Mouse (Mus musculus) mesoderm, embryonic 11.5 days (tissue): Measurements from ENCODE around the gene Elf2.

Source experiments
- DNase-seq: peaks from one replicate; pipeline ENCODE4 v3.0.0-alpha.2; 2012; ENCODE audit warnings: low read depth, low spot score

The Elf2 gene

DNA sequence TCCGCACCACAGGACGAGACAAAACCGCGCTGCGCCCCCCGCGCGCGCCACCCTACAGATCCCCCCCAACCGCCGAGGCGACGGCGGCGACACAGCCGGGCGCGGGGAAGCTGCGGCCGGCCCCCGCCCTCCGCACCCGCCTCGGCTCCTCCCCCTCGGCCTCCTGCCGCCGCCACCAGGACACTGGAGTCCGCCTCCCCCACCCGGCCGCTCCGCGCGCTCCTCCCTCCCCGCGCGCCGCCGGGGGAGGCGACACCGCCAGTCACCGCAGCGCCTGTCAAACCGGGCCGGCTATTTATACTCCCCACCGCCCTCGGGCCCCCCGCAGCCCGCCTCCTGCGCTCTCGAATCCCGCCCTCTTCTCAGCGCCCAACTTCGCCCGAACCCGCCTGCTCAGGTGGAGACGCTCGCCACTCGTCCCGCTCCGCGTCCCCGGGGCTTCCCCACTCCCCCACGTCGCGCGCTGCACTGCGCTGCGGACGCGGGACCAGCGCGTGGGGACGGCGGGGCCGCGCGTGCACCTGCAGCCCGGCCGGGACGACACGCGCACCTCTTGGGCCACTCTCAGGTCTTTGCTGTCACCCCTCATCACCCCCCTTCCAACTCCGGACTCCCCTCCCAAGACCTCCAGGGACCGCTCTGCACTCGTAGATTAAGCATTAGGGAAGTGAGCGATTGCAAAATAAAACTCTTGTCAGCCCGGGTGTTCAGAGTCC, at the start of gene Elf2:
Elf2 (minus strand) TSS at position 112 of the 716 bp plus-strand sequence.
- peak; percentile 88 for DNase-seq

GRCm38 (mm10) chr3:51388904-51389303, 48.4 kb upstream of the Elf2 start:
- peak; percentile 22 for DNase-seq

GRCm38 (mm10) chr3:51387868-51388381, 47.5 kb upstream of the Elf2 start:
- DNase-seq, result no peak

GRCm38 (mm10) chr3:51387134-51387451, 46.6 kb upstream of the Elf2 start:
- DNase-seq, result no peak

DNA sequence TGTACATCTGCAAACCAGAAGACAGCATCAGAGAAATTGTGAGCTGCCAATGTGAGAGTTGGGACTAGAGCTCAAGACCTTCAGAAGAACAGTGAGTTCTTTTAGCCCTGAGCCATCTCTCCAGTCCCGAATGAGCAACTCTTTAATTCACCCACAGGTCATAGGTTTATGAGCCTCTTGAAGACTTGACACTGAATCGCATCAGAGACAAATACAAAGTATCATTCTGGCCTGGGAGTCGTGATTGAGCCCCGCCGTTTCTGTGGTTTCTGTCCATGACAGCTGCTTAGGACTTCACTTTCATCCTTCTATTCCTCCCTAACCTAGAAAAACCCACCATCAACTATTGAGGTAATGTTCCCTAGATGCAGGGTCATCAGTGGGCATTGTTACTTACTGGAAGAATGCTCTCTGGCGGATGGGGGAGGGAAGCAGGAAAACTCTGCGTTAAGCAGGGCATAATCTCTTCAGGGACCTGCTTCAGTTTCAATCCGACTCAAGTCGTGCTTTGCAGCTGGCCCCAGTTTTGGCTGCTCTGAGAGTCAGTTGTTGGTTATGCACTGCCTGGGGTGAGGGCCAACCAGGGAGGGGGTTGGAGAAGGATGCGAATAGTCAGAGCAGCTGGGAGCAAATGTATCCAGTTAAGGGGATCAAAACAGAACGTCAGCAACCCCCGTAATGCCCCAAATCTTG, 46.1 kb upstream of the Elf2 start:
- no peak for DNase-seq

DNA sequence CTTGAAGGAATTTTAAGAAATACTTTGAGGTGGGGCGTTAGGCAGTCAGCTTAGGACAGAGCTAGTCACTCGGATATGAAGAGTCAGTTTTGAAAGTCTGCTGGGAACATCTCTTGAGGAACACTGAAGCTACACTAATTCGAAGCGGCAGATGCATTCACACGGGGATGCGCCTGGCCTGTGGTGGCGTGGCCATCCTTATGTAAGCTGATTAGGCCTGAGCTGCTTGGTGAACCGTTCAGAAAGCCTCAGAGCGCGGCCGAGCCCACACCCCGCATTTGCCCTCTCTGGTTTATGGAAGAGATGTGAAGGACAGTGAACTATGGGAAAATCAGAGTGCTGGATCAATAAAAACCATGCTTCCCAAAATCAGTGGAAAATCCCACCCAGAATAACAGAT, 42.9 kb upstream of the Elf2 start:
- DNase-seq, result no peak

GRCm38 (mm10) chr3:51380660-51381014, 40.2 kb upstream of the Elf2 start:
- DNase-seq, result no peak

DNA sequence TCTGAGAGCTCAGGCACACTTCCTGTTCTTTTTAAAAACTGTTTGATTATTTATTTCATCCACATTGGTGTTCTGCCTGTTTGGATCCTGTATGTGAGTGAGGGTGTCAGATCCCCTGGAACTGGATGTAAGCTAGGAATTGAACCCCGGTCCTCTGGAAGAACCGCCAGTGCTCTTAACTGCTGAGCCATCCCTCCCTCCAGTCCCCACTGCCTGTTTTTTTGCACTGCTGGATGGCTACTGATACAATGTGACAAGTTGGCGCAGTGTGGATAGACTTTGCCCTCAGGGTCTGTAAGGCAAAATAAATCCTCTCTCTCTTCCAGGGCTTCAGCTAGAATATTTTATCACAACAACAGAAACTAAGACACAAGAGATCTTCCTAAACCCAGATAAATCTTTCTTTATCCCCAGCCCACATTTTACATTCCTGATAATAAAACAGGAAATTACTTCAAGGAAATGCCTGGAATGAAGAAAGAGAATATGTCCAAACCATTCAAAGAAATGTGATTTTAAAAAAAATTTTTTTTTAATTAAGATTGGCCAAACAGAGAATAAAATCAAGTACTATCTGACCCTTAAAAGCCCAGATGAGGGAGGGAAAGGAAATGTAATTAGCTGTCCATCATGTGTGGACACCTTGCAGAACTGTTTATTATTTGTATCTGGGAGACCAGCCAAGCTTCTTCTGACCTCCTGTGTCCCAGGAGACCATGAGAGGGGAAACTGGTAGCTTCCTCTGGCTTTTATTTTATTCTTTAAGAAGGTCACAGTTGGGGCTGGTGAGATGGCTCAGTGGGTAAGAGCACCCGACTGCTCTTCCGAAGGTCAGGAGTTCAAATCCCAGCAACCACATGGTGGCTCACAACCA, 39.6 kb upstream of the Elf2 start:
- DNase-seq, result no peak

DNA sequence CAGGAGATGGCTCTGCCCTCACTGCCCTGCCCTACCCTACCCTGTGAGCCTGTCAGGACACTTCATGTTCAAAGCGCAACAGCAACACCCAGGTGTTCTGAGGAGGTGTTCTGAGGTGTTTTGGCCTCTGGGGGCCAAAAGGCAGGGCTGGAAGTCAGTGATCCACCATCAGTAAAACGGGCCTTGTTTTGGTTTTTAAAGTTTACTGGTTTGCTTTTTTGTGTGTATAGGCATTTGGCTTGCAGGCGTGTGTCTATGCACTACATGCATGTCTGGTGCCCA, 38.1 kb upstream of the Elf2 start:
- no peak for DNase-seq

DNA sequence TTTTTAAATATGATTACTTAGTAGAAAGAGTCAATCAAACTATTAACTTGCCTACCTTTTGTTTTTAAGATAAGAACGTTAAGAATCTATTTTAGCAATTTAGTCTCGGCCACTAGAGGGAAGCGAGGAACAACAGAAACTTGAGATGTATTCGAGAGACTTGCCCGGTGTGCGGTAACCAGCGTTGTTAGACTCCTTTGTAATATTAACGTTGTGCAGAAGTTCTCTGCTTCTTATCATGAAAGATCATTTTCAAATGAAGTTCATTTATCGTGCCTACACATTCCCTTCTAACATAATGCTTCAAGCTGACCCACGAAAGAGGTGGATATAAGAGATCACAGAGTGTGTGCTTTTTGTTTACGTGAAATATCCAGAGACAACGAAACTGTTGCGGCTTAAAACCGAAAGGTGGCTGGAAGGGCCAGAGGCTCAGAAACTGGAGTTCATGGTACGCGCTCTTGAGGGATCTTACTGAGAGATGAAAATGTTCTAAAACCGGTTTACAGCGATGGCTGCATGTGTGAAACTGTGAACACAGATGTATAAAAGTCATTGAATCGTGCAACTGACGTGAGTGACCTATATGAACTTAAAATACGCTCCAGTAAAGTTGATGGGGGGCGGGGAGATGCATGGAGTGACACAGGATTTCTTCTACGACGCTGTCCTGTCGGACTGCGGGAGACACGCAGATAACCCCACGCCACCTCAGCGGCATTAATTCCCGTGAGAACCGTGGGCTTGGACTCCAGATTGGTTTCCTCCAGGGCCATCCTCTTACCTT, 37.6 kb upstream of the Elf2 start:
- DNase-seq, result no peak

GRCm38 (mm10) chr3:51375307-51376265, 35.1 kb upstream of the Elf2 start:
- DNase-seq, result peak; percentile 60

DNA sequence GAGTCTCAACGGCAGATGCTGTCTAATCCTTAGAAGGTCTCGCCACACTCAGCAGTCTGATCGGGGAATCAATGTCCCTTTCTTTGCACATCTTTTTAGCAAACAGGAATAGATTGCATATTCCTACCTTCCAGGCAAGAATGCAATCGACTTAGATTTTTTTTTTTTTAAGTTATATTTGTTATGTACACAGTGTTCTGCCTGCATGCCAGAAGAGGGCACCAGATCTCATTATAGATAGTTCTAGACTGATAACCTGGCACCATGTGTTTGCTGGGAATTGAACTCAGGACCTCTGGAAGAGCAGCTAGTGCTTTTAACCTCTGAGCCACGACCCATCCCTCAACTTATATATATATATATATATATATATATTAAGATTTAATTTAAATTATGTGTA, 33.1 kb upstream of the Elf2 start:
- DNase-seq, result no peak

DNA sequence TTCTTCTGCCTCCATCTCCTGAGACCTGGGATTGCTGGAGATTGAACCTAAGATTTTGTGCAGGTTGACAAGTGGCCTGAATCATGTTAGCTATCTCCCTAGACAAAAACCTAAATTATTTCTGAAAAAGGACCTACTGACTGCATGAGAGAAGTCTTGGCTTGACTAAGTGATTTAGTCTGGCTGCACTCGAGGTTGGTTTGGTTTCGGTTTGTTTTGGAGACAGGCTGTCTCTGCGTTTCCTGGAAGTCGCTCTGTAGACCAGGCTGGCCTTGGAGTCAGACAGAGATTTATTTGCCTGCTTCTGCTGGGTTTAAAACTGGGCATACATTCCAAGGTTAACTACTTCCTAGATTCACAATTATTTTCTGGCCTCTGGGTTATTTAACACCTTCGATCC, 32.4 kb upstream of the Elf2 start:
- no peak for DNase-seq

- DNase-seq, result no peak
Measured at GRCm38 (mm10) chr3:51371826-51372225, 31.4 kb upstream of the Elf2 start.

- DNase-seq, result no peak
Measured at GRCm38 (mm10) chr3:51368011-51368410, 27.5 kb upstream of the Elf2 start.

DNA sequence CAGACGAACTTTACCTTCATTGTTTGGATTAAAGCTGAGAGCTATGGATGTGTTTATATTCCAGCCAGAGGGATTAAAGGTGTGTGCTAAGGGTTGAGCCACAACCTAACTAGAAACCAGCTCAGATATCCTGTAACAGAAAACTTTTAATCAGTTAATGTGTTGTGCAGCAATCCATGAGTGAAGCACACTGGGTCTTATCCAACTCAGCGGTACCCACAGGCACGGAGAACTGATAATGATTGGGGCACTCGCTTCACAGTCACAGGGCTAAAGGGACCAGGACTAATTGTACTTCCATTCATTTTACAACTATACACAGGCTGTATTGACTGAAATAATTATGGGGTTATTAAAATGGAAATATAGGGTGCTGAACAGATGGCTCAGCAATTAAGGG, 26.5 kb upstream of the Elf2 start:
- DNase-seq, result no peak

DNA sequence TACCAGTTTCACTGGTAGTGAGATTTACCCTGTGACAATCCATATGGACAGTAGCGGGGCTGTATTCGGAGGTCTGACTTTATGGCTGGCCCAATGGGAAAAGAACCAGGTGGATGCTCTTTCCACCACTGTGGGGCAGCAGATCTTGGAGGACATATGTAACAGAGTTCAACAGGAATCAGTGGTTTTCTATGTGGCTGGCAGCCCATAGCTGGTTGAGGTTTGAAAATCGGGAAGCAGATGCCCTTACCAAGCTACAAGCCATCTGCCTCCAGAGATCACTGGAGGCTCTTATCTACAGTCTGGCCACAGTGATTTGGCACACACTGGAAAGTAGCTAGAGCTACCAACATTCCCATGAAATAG, 25.0 kb upstream of the Elf2 start:
- no peak for DNase-seq

GRCm38 (mm10) chr3:51364703-51365516, 24.4 kb upstream of the Elf2 start:
- DNase-seq, result peak; percentile 84

DNA sequence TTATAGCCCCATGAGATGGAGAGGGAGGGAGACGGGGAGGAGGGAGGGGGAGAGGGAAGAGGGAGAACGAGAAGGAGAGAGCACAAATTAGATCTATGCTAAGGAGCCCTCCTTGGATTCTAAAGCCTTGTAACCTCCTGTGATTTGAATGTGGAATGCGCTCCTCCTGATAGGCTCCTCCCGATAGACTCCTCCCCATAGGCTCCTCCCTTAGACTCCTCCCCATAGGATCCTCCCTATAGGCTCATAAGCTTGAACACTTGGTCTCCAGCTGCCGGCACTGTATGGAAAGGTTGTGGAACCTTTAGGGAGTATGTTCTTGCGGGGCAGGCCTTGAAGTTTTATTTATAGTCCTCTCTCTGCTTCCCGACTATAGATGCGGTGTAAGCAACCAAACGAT, 20.6 kb upstream of the Elf2 start:
- DNase-seq, result no peak
